Mouse (Mus musculus) lung, embryonic 16.5 days (tissue): ENCODE data around the gene Glud1. TPM values are rescaled to one million over a fixed set of nuclear protein-coding genes. Genes with fewer than 3 reads are reported as not detected.

Source experiments
- ATAC-seq: fragments of 200-750 bp; cut with Nextera tagmentation; 2 replicates; pipeline ENCODE4 v1.8.0; 2017; ENCODE audit warnings: low read depth, mild to moderate bottlenecking, moderate library complexity
- H3K27ac ChIP-seq: fragments of 300-500 bp; sonication (generic); 2 replicates; pipeline ENCODE4 v1.5.1; 2014; ENCODE audit warnings: mild to moderate bottlenecking, control low read depth, low read length
- H3K27me3 ChIP-seq: fragments of 300-500 bp; sonication (generic); 2 replicates; pipeline ENCODE4 v1.6.1; 2014; ENCODE audit warnings: low read depth, low read length, mixed read lengths; ENCODE audit not compliant: control insufficient read depth, insufficient read depth
- H3K36me3 ChIP-seq: fragments of 300-500 bp; sonication (generic); 2 replicates; pipeline ENCODE4 v1.6.1; 2014; ENCODE audit warnings: low read length; ENCODE audit not compliant: control insufficient read depth, insufficient read depth
- H3K4me1 ChIP-seq: fragments of 300-500 bp; sonication (generic); replicated peaks from 2 replicates; pipeline ENCODE4 v1.6.1; 2014; ENCODE audit warnings: low read length, mixed read lengths; ENCODE audit not compliant: control insufficient read depth, insufficient read depth
- H3K4me2 ChIP-seq: fragments of 300-500 bp; sonication (generic); 2 replicates; pipeline ENCODE4 v1.6.1; 2014; ENCODE audit warnings: low read depth, low read length, control low read depth
- H3K4me3 ChIP-seq: fragments of 300-500 bp; sonication (generic); 2 replicates; pipeline ENCODE4 v1.5.1; 2014; ENCODE audit warnings: mild to moderate bottlenecking, low read length, control low read depth
- H3K9ac ChIP-seq: fragments of 300-500 bp; sonication (generic); 2 replicates; pipeline ENCODE4 v1.6.1; 2014; ENCODE audit warnings: low read length, control low read depth
- H3K9me3 ChIP-seq: fragments of 300-500 bp; sonication (generic); 2 replicates; pipeline ENCODE4 v1.6.1; 2016; ENCODE audit warnings: low read length; ENCODE audit not compliant: control insufficient read depth
- WGBS: fragments of 180-500 bp; shearing (Covaris S2); extraction: QIAGEN DNeasy Blood & Tissue Kit; methylation state at CpG from one replicate; pipeline ENCODE4 v1.1.7; 2014; 5-methylcytosine and 5-hydroxymethylcytosine counted together
- polyA plus RNA-seq: library from polyadenylated mRNA; unstranded; fragments of >200 nt; fragmentation: Nextera tagmentation; extraction: Ambion mirVana; gene quantifications from 2 replicates; pipeline ENCODE4 v1.2.1, GENCODE M21; 2015

Gene Glud1
- polyA plus RNA-seq, 1 experiment from 2014 or later = 56.7 TPM

DNA sequence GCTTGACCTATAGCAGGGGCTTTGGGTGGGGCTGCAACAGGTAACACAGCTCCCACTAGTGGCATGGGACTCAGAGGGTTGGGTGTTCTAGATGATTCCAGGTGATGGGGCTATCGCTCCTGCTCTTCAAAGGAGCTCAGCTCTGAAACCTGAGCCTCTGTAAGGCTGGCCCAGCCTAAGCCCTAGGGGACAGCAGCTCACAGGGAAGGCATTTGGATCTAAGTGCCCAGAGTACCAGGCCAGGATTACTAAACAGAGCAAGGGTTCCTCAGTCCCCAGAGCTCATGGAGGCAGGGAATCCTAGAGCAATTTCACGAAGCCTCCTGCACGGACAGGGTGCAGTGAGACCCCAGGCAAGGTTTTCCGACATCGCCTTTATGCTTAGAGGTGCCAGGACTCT is 65.4 kb downstream of the Glud1 start:
- no peak overlapping the region for H3K27ac ChIP-seq
- H3K9ac ChIP-seq = peak overlapping the region; percentile 50
- 83% methylated on average over 5 of the region's 5 CpGs for WGBS
- no peaks in the 10 kb centered on the region for H3K36me3 ChIP-seq
- no peaks in the 10 kb centered on the region for H3K27me3 ChIP-seq
- no peak for ATAC-seq
- H3K4me1 ChIP-seq = peaks cover 24% of the 10 kb centered on the region
- peak overlapping the region; percentile 49 for H3K4me2 ChIP-seq
- peak overlapping the region; percentile 40 for H3K4me3 ChIP-seq
- no peaks in the 10 kb centered on the region for H3K9me3 ChIP-seq

DNA sequence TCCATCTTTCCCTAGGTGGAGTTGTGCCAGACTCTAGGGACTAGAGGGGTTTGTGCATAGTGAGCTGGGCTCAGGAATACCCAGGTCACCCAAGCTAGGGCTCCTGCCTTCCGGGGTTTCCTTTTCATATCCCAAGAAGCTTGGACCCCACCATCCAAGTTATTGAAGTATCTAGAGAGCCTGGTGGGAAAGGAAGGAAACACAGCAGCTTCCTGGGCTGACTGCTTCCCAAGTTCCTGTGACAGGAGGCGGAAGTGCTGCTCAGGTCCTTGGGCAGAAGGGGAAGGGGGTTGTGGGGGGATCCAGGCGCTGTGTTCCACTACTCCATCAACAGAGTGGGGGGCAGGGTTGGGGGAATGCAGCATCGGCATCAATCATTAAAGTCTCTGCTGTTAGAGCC is 66.6 kb downstream of the Glud1 start:
- Histone ChIP-seq H3K4me3 (peak overlapping the region; percentile 40), H3K9ac (peak overlapping the region; percentile 9; the same call in 1 of the 2 replicates)

GRCm38 (mm10) chr14:34378560-34379331 is 68.2 kb downstream of the Glud1 start:
- Histone ChIP-seq H3K9me3 (no peaks in the 10 kb centered on the region), H3K4me2 (peak overlapping the region; percentile 27; the same call in 1 of the 2 replicates), H3K4me1 (peaks cover 22% of the 10 kb centered on the region), H3K9ac (0 out of 2 replicates have a peak overlapping the region, but pooled peaks have one; percentile 9), H3K4me3 (no peak overlapping the region), H3K27ac (peak overlapping the region; percentile 72), H3K27me3 (no peaks in the 10 kb centered on the region), H3K36me3 (no peaks in the 10 kb centered on the region)
- peak; percentile 59 for ATAC-seq
- WGBS = 23% methylated on average over 11 of the region's 11 CpGs

More for the DNA sequence above, 66.6 kb downstream of the Glud1 start:
- H3K4me1 ChIP-seq = peaks cover 24% of the 10 kb centered on the region
- no peaks in the 10 kb centered on the region for H3K36me3 ChIP-seq
- no peak overlapping the region for H3K27ac ChIP-seq
- WGBS = 84% methylated on average over 4 of the region's 4 CpGs
- ATAC-seq = no peak
- H3K9me3 ChIP-seq = no peaks in the 10 kb centered on the region
- peak overlapping the region; percentile 49 for H3K4me2 ChIP-seq
- H3K27me3 ChIP-seq = no peaks in the 10 kb centered on the region

GRCm38 (mm10) chr14:34382921-34383704 is 72.6 kb downstream of the Glud1 start:
- peaks cover 9% of the 10 kb centered on the region; the same call in 1 of the 2 replicates for H3K4me1 ChIP-seq
- H3K36me3 ChIP-seq = no peaks in the 10 kb centered on the region
- no peak overlapping the region for H3K4me3 ChIP-seq
- no peaks in the 10 kb centered on the region for H3K27me3 ChIP-seq
- WGBS = 87% methylated on average over 9 of the region's 9 CpGs
- no peak for ATAC-seq
- no peak overlapping the region for H3K4me2 ChIP-seq
- no peak overlapping the region for H3K27ac ChIP-seq
- H3K9me3 ChIP-seq = no peaks in the 10 kb centered on the region
- H3K9ac ChIP-seq = no peak overlapping the region

DNA sequence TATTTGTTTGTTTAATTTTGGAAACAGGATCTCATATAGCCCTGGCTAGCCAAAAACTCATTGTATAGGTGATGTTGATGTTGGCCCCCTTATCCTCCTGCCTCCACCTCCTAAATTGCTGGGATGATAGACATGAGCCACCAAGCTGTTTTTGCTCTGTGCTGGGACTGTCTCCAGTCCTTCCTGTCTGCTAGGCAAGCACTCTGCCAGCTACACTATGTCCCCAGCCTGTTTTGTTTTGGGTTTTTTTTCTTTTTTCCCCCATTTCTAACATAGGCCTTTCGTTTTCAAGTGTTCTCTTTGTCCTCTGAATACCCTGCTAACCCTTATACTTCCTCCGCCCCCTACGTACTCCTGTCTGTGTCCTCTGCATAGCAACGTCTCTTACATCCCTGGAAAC is 82.8 kb downstream of the Glud1 start:
- Histone ChIP-seq H3K4me2 (no peak overlapping the region), H3K27me3 (no peaks in the 10 kb centered on the region), H3K9ac (no peak overlapping the region), H3K27ac (no peak overlapping the region), H3K36me3 (no peaks in the 10 kb centered on the region), H3K9me3 (peaks cover 3% of the 10 kb centered on the region; the same call in 1 of the 2 replicates), H3K4me1 (no peaks in the 10 kb centered on the region), H3K4me3 (no peak overlapping the region)
- 68% methylated on average over 4 of the region's 4 CpGs for WGBS
- no peak for ATAC-seq

Other genes starting within 250 kb of the Glud1 start
- 10.1 and 15.0 TPM in 2 replicates for gene Anxa8, start 224.7 kb upstream of the Glud1 start, polyA plus RNA-seq
- gene A630023A22Rik, start 208.0 kb upstream of the Glud1 start, polyA plus RNA-seq = 0.19 TPM in 1 of 2 replicates, not detected in the other
- 0.05 and 0.20 TPM in 2 replicates for gene Npy4r, start 158.2 kb upstream of the Glud1 start, polyA plus RNA-seq
- 0.21 and 0.30 TPM in 2 replicates for gene Gprin2, start 109.1 kb upstream of the Glud1 start, polyA plus RNA-seq
- 0.87 and 1.0 TPM in 2 replicates for gene Syt15, start 91.1 kb upstream of the Glud1 start, polyA plus RNA-seq
- 9.9 and 10.1 TPM in 2 replicates for gene Shld2, start 234 bp upstream of the Glud1 start, polyA plus RNA-seq
- gene Fam25c, start 44.7 kb downstream of the Glud1 start, polyA plus RNA-seq = 1.0 TPM in 1 of 2 replicates, not detected in the other
- 6.8 and 8.0 TPM in 2 replicates for gene Sncg, start 64.1 kb downstream of the Glud1 start, polyA plus RNA-seq
- gene Mmrn2, start 64.7 kb downstream of the Glud1 start, polyA plus RNA-seq = 14.8 and 15.6 TPM in 2 replicates
- 18.1 and 25.8 TPM in 2 replicates for gene Bmpr1a, start 192.6 kb downstream of the Glud1 start, polyA plus RNA-seq
- gene 9230112D13Rik, start 212.1 kb downstream of the Glud1 start, polyA plus RNA-seq = not detected in 2 replicates